33 mouse cellular contexts compared by ENCODE assay signal in genomic region chr4:107971162-107971561, GRCm38 (mm10). TPM values are rescaled to one million over a fixed set of nuclear protein-coding genes. Genes with fewer than 3 reads are reported as not detected.
DNase-seq lines count a peak whose midpoint lies in the region; ATAC-seq and TF ChIP-seq lines count a peak whose summit lies in the region.
"Had no signal": no experiment of that assay in that cellular context is flagged by ENCODE, and none has a peak within 500 bp of the region (broad histone marks: within the 10 kb centered on the region; RNA-seq: fewer than 3 reads in every experiment).

No protein-coding gene starts in this region.

- H3ac ChIP-seq in myocyte (ENCODE audit: control insufficient read depth, insufficient read length): no peak overlapping the region

- no peak for DNase-seq in gastrocnemius, adult 2 months
- DNase-seq in gastrocnemius, postnatal 4 days (ENCODE audit: low spot score in 2 of 2): no peak
- DNase-seq in 3T3-L1 (ENCODE audit: low read depth, low spot score): peak; percentile 82
- DNase-seq in NIH3T3 (ENCODE audit: low read depth): peak; percentile 77
- DNase-seq in thymus, postnatal 36 days: no peak
- DNase-seq: adrenal gland, adult 2 months; adrenal gland, postnatal 14 days; cerebellum, adult 11 months; cerebellum, adult 2 months; cerebellum, adult 9-11 months; cerebellum, postnatal 25 days; forebrain, postnatal 0 days; gastrocnemius, postnatal 14 days; heart, postnatal 14 days; heart, postnatal 4 days; kidney, adult 2 months had no signal

- no peaks in the 10 kb centered on the region for H3K4me1 ChIP-seq in hindbrain, embryonic 12.5 days
- H3K4me1 ChIP-seq: forebrain, embryonic 13.5 days had no signal

- peak overlapping the region; percentile 57 for H3K4me2 ChIP-seq in myocyte (ENCODE audit: low read depth)
- no peak overlapping the region for H3K4me2 ChIP-seq in hindbrain, embryonic 12.5 days (replicated peaks)
- H3K4me2 ChIP-seq: embryonic facial prominence, embryonic 12.5 days; embryonic facial prominence, embryonic 15.5 days; forebrain, embryonic 13.5 days; heart, embryonic 13.5 days; hindbrain, embryonic 15.5 days had no signal

- ATAC-seq in hindbrain, embryonic 12.5 days (ENCODE audit: low FRiP score): no peak
- ATAC-seq: CD4-positive, CD25-positive, alpha-beta regulatory T cell, adult 4 months; forebrain, embryonic 13.5 days; forebrain, postnatal 0 days; intestine, postnatal 0 days; Patski had no signal

- 79% methylated on average over 1 of the region's 1 CpGs for WGBS in hindbrain, embryonic 12.5 days

- TF ChIP-seq POLR2A in myocyte (IDR thresholded peaks at IDR 0.05; ENCODE audit: insufficient read length, low read depth): no peak

- H3K27me3 ChIP-seq in myocyte (ENCODE audit: control insufficient read depth, insufficient read depth, insufficient read length): peaks cover under 1% of the 10 kb centered on the region
- H3K27me3 ChIP-seq in hindbrain, embryonic 12.5 days: no peaks in the 10 kb centered on the region
- H3K27me3 ChIP-seq: embryonic facial prominence, embryonic 12.5 days; embryonic facial prominence, embryonic 15.5 days; forebrain, embryonic 13.5 days; hindbrain, embryonic 15.5 days; Patski had no signal

- no peaks in the 10 kb centered on the region for H3K36me3 ChIP-seq in myocyte (ENCODE audit: control insufficient read depth, insufficient read depth)
- H3K36me3 ChIP-seq in hindbrain, embryonic 12.5 days: no peaks in the 10 kb centered on the region
- H3K36me3 ChIP-seq: embryonic facial prominence, embryonic 12.5 days; embryonic facial prominence, embryonic 15.5 days; forebrain, embryonic 10.5 days; heart, embryonic 13.5 days; hindbrain, embryonic 15.5 days had no signal

- intact Hi-C loops in gastrocnemius, adult 2 months (cut with DNase I): no loop called here

- peak overlapping the region; percentile 70 for H3K27ac ChIP-seq in gastrocnemius, adult 2 months
- H3K27ac ChIP-seq in hindbrain, embryonic 12.5 days: no peak overlapping the region
- H3K27ac ChIP-seq: embryonic facial prominence, embryonic 12.5 days; embryonic facial prominence, embryonic 15.5 days; forebrain, embryonic 10.5 days; forebrain, embryonic 13.5 days; heart, embryonic 13.5 days; hindbrain, embryonic 15.5 days had no signal

- H3K4me3 ChIP-seq in gastrocnemius, adult 2 months: no peak overlapping the region
- H3K4me3 ChIP-seq in myocyte: peak overlapping the region; percentile 4
- H3K4me3 ChIP-seq in hindbrain, embryonic 12.5 days: no peak overlapping the region
- H3K4me3 ChIP-seq: embryonic facial prominence, embryonic 12.5 days; embryonic facial prominence, embryonic 15.5 days; erythroblast, embryonic 14.5 days; forebrain, embryonic 10.5 days; forebrain, embryonic 13.5 days; heart, embryonic 13.5 days; hindbrain, embryonic 15.5 days had no signal

- no peaks in the 10 kb centered on the region for H3K9me3 ChIP-seq in hindbrain, embryonic 12.5 days (replicated peaks)
- H3K9me3 ChIP-seq: embryonic facial prominence, embryonic 12.5 days; embryonic facial prominence, embryonic 15.5 days; forebrain, embryonic 10.5 days; forebrain, embryonic 13.5 days; heart, embryonic 13.5 days; hindbrain, embryonic 15.5 days had no signal

- no peak overlapping the region for H3K9ac ChIP-seq in hindbrain, embryonic 12.5 days
- H3K9ac ChIP-seq: embryonic facial prominence, embryonic 12.5 days; embryonic facial prominence, embryonic 15.5 days; forebrain, embryonic 13.5 days; forebrain, postnatal 0 days; heart, embryonic 13.5 days; hindbrain, embryonic 15.5 days had no signal

- no peak for TF ChIP-seq CTCF in gastrocnemius, adult 2 months (IDR thresholded peaks at IDR 0.05)

- H3K79me2 ChIP-seq in myocyte (ENCODE audit: control insufficient read depth, insufficient read depth): no peaks in the 10 kb centered on the region

TF ChIP-seq in myocyte, 11 proteins besides CTCF, POLR2A, EP300 and RAD21:
- TF ChIP-seq E2F4 (IDR thresholded peaks at IDR 0.05; ENCODE audit: insufficient read depth) (no peak), TCF12 (IDR thresholded peaks at IDR 0.05; ENCODE audit: insufficient read depth, poor library complexity, severe bottlenecking) (no peak), TCF3 (IDR thresholded peaks at IDR 0.05; ENCODE audit: insufficient read length, low read depth) (no peak), CEBPB (IDR thresholded peaks at IDR 0.05; ENCODE audit: insufficient read depth, poor library complexity, severe bottlenecking) (peak; percentile 91), MAX (IDR thresholded peaks at IDR 0.05; ENCODE audit: low read depth) (no peak), POLR2AphosphoS2 (IDR thresholded peaks at IDR 0.05; ENCODE audit: insufficient read length, low read depth) (no peak)

RNA-seq across cellular contexts. Expression of gene Slc1a7, which starts 3.0 kb away (rescaled TPM):
- total RNA-seq in gastrocnemius, adult 2 months (2021): under 1 TPM; 0.10 to 0.17 TPM
- total RNA-seq in gastrocnemius, postnatal 4 days (2021): not detected
- 0.22 TPM for polyA plus RNA-seq in myocyte (2012; fragmentation: generic; extraction: Trizol)
- polyA plus RNA-seq in hindbrain, embryonic 12.5 days (2016; fragmentation: Nextera tagmentation; extraction: Ambion mirVana): 0.08 TPM in 1 of 2 replicates, not detected in the other
- total RNA-seq: common myeloid progenitor, adult 5-6 weeks; forebrain, postnatal 0 days; heart, postnatal 4 days; MEL had no signal
- polyA plus RNA-seq: C2C12; CD4-positive, CD25-positive, alpha-beta regulatory T cell, adult 4 months; embryonic facial prominence, embryonic 12.5 days; erythroblast, embryonic 14.5 days; forebrain, embryonic 13.5 days; heart, embryonic 13.5 days; heart, embryonic 16.5 days; hindbrain, embryonic 11.5 days had no signal

RNA-seq across cellular contexts. Expression of gene Cpt2, which starts 47.8 kb away (rescaled TPM):
- total RNA-seq in gastrocnemius, adult 2 months (2021): 100 to 1,000 TPM in 1 of 2 experiments, 10 to 100 TPM in 1; 61.5 to 103 TPM
- 10 to 100 TPM; 47.3 to 51.2 TPM for total RNA-seq in gastrocnemius, postnatal 4 days (2021)
- 29.4 TPM for polyA plus RNA-seq in myocyte (2012; fragmentation: generic; extraction: Trizol)
- polyA plus RNA-seq in hindbrain, embryonic 12.5 days (2016; fragmentation: Nextera tagmentation; extraction: Ambion mirVana): 26.5 and 28.1 TPM in 2 replicates

Comparison
In these comparisons a context has a peak if more than half of its experiments do, and no peak if none do; other contexts are left out.
1. DNase-seq: peak in 3T3-L1 (single experiment) and NIH3T3 (single experiment); none in gastrocnemius, adult 2 months (single experiment), gastrocnemius, postnatal 4 days (0 of 2) and thymus, postnatal 36 days (0 of 2).